ENCODE assay signal across 9 mouse cellular contexts in the genomic region with DNA sequence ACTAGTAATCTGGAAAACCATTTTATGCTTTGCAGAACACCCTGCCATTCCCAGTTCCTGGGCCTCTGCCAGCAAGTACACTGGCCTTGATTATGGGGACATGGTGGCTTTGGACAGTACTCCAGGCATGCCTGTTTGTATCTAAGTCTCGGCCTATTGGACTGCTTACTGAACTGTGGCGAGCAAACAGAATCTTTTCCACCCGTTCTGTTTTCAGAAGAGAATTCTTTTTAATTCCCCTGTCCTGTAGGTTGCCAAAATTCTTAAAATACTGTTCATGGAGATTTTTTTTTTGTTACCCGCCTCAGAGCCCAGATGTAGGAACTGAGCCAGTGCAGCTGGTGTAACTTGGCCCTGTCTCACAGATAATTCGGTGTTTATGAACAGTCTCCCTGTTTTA.
DNase-seq lines count a peak whose midpoint lies in the region; ATAC-seq and TF ChIP-seq lines count a peak whose summit lies in the region.
"Had no signal": no experiment of that assay in that cellular context is flagged by ENCODE, and none has a peak within 500 bp of the region (broad histone marks: within the 10 kb centered on the region; RNA-seq: fewer than 3 reads in every experiment).

No protein-coding gene starts in this region.

- no peaks in the 10 kb centered on the region for H3K9me3 ChIP-seq in heart, embryonic 12.5 days (replicated peaks)
- no peaks in the 10 kb centered on the region for H3K9me3 ChIP-seq in lung, embryonic 14.5 days (ENCODE audit: low read depth, low read length)

- H3K36me3 ChIP-seq in heart, embryonic 12.5 days: no peaks in the 10 kb centered on the region
- H3K36me3 ChIP-seq in lung, embryonic 14.5 days (ENCODE audit: insufficient read depth): no peaks in the 10 kb centered on the region

- no peak for TF ChIP-seq CTCF in lung, embryonic 14.5 days (IDR thresholded peaks at IDR 0.05; ENCODE audit: low read depth)

- H3K27me3 ChIP-seq in heart, embryonic 12.5 days (replicated peaks): no peaks in the 10 kb centered on the region
- H3K27me3 ChIP-seq in lung, embryonic 14.5 days (ENCODE audit: insufficient read depth, low read length): no peaks in the 10 kb centered on the region

- H3K4me1 ChIP-seq in heart, embryonic 12.5 days (replicated peaks): no peaks in the 10 kb centered on the region
- 0 out of 2 replicates have a peak, but pooled peaks cover 7% of the 10 kb centered on the region for H3K4me1 ChIP-seq in lung, embryonic 14.5 days (ENCODE audit: insufficient read depth)

- no peak for ATAC-seq in heart, embryonic 12.5 days (ENCODE audit: insufficient number of reproducible peaks, low FRiP score)
- peak; percentile 85 for ATAC-seq in lung, embryonic 14.5 days (ENCODE audit: insufficient read depth)

- no peak overlapping the region for H3K4me3 ChIP-seq in heart, embryonic 12.5 days
- H3K4me3 ChIP-seq in lung, embryonic 14.5 days (ENCODE audit: low read depth, low read length): no peak overlapping the region

- no peak overlapping the region for H3K9ac ChIP-seq in heart, embryonic 12.5 days
- no peak overlapping the region for H3K9ac ChIP-seq in lung, embryonic 14.5 days

- H3K4me2 ChIP-seq in heart, embryonic 12.5 days: no peak overlapping the region
- 0 out of 2 replicates have a peak overlapping the region, but pooled peaks have one; percentile 7 for H3K4me2 ChIP-seq in lung, embryonic 14.5 days

- peak; percentile 98 for DNase-seq in heart, adult 11 months
- peak; percentile 79 for DNase-seq in brain, adult 2 months (ENCODE audit: low read depth, low spot score)
- peak; percentile 76 for DNase-seq in gastrocnemius, adult 18-20 months (ENCODE audit: low spot score)
- DNase-seq in kidney, postnatal 14 days: peak; percentile 61
- peak; percentile 84 for DNase-seq in lung, embryonic 14.5 days
- DNase-seq in telencephalon, adult 2 months (ENCODE audit: low read depth, low spot score): peak; percentile 61
- DNase-seq in thymus, postnatal 10 days (ENCODE audit: low spot score in 2 of 2): no peak

- 52% methylated on average over 5 of the region's 5 CpGs for WGBS in heart, embryonic 12.5 days
- 34% methylated on average over 5 of the region's 5 CpGs for WGBS in lung, embryonic 14.5 days

- no peak overlapping the region for H3K27ac ChIP-seq in heart, embryonic 12.5 days (ENCODE audit: poor library complexity, severe bottlenecking)
- H3K27ac ChIP-seq in lung, embryonic 14.5 days (ENCODE audit: low read depth): peak overlapping the region; percentile 84
- H3K27ac ChIP-seq: macrophage had no signal

Comparison
In these comparisons a context has a peak if more than half of its experiments do, and no peak if none do; other contexts are left out.
1. DNase-seq: peak in heart, adult 11 months (single experiment), brain, adult 2 months (single experiment), gastrocnemius, adult 18-20 months (single experiment), kidney, postnatal 14 days (single experiment), lung, embryonic 14.5 days (single experiment) and telencephalon, adult 2 months (single experiment); none in thymus, postnatal 10 days (0 of 2).